Mouse (Mus musculus) thymus, postnatal 25 days (tissue): ENCODE data around the gene Sorbs2.

Experiments
- DNase-seq: peaks from one replicate; pipeline ENCODE4 v3.0.0; 2022

Gene Sorbs2

DNA sequence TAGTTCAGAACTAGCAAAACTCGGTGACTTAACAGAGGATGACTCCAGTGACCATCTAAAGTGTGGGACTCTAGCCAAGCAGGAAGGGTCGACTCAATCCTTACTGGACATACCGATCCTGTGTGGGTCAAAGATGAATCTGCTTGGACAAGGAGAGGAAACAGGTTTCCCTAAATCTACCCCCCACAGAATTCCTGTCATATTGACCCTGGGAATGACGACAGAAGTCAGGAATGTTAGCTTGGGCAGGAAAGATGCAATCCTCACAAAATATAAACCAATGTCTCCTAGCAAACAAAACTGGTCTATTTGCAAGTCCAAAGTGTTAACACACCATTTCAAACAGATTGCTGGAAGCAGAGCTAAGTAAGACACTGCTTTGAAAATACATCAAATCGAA lies 118.8 kb downstream of the Sorbs2 start:
- no peak for DNase-seq

DNA sequence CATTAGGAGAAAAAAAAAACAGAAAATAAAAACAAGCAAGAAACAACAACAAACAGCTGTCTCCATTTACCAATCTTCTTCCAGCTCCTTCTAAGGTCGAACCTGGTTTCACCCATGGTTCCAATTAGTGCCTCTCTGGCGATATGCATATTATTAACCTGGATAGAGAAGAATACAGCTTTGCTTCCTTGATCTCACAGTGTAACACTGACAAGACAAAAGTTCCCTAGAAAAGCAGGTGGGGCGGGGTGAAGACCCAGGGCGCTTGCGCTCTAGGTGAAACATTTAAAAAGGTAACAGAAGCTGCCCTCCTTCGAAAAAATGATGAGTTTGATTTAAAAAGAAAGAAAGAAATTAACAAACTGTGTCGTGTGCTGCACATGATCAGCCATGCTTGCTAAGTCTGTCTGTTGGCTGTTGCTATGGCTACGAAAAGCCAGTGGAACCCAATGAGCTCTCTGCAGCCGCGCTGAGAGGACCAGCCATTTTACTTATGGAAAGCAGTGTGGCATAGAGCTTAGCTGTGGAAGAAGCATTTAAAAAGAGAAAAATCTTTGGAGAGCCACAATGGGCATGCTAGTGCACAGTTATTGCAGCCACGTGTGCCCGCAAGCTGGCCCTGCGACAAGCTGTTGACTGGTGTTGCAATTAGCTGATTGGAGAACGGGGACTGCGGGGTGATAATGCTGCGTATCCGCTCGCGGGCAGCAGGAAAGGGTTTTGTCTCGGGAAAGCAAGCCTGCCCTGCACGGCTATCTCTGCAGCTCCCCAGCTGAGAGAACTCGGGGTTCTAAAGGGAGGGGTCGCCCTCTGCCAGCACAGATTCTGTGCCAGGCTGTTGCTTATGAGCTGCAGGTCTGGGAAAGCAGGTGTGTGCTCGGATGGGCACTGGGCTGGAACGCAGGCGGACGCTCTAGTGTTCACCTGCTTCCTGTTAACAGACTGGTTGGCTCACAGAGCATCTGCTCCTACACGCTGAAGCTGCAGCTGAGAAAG lies 120.0 kb downstream of the Sorbs2 start:
- DNase-seq: no peak

DNA sequence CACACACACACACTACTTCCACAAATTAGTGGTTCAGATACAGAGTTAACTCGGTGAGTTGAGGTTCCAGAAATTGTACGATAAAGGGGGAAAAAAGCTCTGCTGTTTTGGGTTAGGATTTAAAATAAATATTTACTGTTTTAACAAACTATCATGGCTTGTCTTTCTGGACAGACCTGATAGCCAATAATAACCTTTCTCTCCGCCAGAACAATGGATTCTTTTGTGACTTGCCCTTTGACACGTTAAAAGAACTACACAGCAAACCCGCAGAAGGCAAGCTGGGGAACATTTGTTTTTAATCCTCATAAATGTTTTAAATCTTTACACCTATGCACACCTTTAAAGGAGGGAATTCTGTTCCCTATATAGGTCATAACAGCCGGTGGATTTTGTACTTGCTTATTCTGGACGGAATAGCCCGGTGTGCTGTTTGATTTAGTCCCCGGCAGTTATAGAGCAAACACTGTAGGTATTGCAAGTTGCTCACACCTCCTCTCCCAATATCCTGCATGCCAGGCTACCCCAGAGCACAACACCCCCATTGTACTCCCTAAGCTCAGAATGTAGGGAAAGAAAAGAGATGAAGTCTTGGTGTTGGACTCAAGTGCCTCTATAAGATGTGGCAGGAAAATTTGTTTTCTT lies 121.0 kb downstream of the Sorbs2 start:
- no peak for DNase-seq

DNA sequence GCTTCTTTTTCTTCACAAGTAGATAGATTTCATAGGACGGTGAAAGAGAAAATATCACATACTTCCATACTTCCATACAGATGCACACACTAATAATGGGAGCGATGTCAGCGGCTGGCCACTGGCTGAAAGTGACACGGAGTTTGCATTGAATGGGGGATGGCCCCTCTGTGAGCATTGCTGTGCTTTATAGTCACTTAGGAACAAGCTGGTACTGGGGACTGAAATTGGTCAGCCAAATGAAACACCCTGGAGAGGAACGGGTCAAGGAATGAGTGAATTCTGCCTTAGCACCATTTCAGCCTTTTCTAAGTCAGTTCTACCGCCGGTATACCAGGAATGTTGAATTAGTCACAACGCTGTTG lies 121.5 kb downstream of the Sorbs2 start:
- DNase-seq: no peak

- DNase-seq: no peak
Observed at GRCm38 (mm10) chr8:45631023-45631422, 123.4 kb downstream of the Sorbs2 start.

- no peak for DNase-seq
Observed at GRCm38 (mm10) chr8:45635155-45635554, 127.6 kb downstream of the Sorbs2 start.

DNA sequence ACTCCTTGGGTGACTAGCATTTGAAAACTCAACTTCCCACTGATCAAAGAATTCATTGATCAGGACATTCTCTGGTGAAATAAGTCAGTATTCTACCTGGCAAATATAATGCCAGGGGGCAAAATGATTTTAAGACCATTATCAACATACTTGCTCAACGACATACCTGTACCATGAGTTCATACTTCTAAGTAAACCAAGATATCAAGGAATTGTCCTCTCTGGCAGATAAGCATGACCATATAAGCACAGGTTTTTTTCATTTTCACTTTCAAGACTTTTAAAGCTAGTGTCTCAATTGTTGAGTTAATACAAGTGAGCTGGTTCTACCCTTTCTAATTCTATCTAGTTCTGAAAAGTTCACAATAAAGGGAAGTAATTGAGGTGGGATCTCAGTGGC lies 130.2 kb downstream of the Sorbs2 start:
- no peak for DNase-seq

DNA sequence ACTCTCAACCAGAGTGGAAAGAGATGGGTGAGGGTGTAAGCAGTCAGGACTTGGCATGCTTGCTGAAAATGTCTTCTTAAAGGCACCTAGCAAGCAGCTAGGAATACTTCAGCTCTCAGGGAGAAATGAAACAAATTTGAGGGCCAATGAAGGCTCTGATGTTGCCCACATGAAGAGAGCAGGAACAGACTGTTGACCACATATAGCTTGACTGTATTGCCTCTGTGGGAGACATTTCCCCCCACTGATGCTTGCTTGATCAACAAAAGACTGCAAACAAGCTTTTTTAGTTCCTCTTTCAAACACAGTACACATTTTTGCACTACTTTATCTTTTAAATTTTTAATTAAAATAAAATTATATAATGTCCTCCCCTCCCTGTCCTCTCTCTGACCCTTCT lies 131.9 kb downstream of the Sorbs2 start:
- DNase-seq: no peak

GRCm38 (mm10) chr8:45644651-45645050 lies 137.1 kb downstream of the Sorbs2 start:
- no peak for DNase-seq

DNA sequence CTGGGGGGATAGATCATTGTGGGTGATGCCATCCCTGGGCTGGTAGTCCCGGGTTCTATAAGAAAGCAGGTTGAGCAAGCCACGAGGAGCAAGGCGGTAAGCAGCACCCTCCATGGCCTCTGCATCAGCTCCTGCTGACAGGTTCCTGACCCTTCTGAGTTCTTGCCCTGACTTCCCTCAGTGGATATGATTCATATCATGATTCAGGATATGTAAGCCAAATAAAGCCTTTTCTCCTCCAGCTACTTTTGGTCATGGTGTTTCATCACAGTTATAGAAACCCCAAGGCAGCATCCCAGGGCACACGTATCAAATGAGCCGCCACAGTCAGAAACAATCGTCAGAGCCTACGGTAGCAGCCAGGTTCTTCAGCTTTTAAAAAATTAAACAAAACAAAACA lies 141.5 kb downstream of the Sorbs2 start:
- DNase-seq: no peak

GRCm38 (mm10) chr8:45649966-45650365 lies 142.4 kb downstream of the Sorbs2 start:
- no peak for DNase-seq

DNA sequence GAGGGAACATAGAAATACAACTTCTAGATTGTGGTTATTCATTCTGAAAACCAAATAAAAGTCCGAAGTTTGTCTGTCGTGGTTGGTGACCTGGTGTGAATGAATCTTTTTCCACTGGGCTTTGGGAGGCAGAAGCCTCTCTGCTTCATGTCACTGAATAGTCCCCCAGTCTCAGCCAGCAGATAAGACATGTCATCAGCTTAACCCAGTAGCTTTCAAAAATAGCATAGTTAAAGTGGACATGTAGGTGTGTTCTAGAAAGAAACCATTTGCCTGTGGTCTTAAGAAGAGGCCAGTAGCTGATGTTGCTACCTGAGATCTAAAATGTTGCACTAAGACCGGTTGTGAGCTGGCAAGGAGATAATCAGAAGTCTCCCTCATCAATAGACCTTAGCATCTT lies 150.4 kb downstream of the Sorbs2 start:
- no peak for DNase-seq

DNA sequence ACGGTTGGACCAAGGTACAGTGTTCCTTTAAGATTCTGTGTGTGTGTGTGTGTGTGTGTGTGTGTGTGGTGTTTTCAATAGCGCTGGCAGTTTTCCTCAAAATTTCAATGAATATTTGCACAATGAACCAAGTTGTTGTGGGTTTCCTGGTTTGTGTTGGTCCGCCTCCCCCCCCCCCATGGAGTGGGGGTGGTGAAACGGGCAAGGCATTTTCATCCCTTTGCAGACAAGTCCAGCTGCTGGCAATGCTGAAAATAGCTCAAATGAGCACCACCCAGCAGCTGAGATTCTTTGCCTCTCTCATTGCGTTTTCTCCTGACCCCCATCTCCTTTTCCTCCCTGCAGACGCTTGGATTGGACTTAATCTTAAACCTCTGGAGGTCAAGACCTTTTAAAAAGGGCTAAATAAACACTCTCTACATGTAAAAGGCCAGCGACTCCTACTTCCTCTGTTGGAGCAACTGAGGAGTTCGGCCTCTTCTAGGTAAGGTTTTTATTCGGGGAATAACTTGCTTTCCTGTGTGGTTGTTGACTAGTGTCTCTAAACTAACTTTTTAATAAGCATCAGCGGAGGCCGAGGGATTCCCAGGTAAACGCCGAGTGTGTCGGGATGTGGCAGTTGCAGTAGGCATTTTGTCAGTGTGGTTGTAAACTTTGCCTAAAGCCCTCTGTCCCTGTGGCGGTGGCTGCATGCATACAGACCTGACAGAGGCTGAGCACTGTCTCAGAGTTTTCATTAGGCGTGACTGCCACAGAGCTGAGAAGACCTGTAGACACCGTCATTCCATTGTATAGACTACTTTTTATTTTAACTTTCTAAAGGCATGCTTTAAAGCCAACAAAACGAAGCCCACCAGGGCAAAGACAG lies 151.1 kb downstream of the Sorbs2 start:
- DNase-seq: no peak

- DNase-seq: no peak
Observed at GRCm38 (mm10) chr8:45659473-45659872, 151.9 kb downstream of the Sorbs2 start.

- DNase-seq: no peak
Observed at GRCm38 (mm10) chr8:45660570-45660969, 153.0 kb downstream of the Sorbs2 start.

DNA sequence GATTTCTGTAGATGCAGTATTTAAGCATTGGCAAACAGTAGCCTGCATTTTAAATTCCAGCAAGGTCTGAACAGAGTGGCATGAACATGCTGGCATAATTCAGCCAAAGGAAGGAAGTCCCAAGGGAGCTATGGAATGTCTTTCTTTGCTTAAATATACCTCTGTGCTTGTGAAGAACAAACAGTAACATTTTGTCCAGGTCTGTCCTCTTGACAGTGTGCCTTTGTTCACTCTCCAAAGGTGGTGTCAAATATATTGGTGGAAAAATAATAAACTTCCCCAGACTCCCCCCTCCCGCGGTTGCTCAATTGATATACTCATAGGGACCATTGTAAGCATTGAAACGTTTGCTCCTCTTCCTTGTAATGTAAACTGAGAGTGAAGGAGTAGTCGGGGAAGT lies 154.0 kb downstream of the Sorbs2 start:
- no peak for DNase-seq

GRCm38 (mm10) chr8:45666221-45666620 lies 158.6 kb downstream of the Sorbs2 start:
- no peak for DNase-seq

DNA sequence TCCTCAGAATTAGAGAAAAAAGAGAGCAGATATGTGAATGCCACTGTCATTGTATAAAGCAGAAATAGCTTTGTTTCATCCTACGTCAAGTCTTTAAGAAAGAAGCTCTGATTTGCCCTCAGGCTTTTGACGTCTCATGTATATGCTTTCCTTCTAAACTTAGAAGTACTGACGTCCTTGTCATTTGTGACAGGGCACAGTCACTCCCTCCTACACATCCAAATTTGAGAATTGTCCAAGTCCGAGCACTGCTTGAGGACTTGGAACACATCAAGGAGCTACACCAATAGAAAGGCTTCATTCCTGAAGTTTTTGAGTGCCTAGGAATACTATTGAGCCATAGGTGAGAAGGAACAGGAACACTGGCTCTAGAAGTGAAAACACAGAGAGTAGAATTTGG lies 165.6 kb downstream of the Sorbs2 start:
- no peak for DNase-seq

DNA sequence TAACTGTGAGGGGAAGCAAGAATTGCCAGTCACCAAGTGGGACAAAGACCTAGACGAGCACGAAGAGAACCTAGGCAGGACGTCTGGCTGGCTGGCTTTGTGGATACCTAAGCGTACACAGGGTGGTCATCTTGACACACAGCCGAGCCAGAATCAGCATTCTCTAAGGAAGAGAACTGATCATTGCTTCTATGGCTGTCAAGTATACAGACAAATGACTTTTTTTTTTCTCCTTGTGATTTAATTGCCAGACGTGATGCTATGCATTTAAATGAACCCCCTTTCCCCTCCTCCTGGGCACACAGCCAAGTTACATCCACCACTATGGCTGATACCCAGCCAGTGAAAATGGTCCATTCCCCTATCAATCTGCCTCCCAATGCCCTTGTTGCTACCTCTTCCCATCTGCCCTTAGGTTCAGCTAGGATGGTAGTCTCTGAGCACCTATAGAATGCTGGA lies 168.3 kb downstream of the Sorbs2 start:
- DNase-seq: no peak

DNA sequence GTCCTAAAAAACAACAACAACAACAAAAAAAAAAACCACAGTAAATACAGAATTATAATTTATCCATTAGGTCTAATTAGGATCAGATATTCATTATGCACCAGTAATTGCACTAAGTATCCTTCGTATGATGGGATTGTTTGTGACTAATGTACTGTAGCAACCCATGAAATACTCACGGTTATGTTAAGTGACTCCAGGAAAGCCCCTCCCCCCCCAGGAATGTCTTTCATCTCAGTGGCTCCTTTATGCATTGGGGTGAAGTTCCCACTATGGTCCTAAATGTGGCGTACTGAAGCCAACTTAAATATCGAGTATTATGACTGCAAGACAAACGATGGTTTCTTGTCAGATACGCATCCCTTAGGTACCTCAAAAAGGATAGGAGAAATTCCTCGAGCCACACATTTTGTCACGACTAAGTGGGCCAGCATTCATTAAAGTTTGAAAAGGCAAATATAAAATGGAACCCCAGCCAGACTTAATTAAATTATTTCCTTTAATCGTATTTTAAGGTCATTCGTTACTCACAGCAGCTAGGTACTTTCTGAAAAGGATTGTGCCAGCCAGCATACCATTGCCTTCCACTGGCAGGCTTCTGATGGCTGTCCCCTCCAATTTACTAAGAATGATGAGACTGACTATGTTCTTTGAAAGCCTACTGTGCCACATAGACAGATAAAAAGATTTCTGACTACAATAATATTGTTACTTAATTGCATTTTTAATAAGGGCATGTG lies 169.7 kb downstream of the Sorbs2 start:
- DNase-seq: no peak

DNA sequence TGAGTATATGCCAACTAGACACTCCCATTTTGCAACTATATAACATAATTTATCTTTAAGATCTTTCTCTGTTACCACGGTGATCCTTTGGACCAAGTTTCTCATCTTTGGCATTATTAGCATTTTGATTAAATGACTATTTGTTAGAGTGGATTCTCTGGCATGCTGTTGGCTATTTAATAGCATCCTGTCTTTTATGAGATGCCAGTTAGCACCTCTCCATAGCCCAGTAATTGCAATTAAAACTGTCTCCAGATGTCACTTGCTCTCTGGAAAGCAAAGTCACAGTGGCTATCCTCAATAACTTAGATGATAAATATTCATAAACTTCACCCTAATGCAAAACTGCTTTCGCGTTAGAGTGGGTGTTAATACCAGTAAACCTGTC lies 170.3 kb downstream of the Sorbs2 start:
- no peak for DNase-seq

DNA sequence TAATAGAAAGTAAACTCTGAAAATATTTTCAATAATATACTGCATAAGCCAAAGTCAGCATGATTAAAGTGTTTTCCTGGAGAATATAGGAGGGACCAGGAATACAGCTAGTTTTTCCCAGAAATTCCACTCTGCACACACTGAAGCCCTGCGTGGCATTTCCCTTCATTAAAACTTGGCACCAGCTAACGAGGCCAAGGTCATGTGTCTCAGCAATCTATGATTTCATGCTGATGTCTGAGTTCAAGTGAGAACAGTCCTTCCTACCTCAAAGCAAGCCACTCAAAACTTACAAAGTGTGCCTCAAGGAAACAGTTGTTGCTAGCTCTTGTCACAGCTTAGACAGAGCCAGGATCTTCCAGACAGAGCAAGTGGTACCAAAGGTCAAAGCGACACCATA lies 173.6 kb downstream of the Sorbs2 start:
- DNase-seq: no peak
